Mouse (Mus musculus): ENCODE measurements around the gene Mcm10.

DNA sequence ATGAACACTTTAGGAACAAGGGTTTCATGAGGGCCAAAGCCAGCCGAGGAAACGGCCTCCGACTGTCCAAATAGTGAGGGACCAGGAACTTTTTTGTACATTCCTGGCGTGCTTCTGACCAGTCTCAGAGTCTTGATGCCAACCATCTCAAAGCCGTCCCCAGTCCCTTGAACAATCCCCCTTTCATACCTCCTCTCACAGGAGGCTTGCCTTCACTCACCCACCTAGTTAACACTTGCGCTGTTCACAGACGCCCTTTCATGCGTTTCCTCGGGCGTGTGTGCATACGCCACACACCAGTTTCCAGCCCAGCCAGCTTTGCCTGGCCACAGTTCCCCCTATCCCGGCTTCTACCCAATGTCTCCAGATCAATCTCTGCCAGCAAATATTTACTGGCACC, 54.6 kb downstream of the Mcm10 start:
- no peak for TF ChIP-seq CTCF (IDR thresholded peaks at IDR 0.05; ENCODE audit: low read depth)
- TF ChIP-seq EP300 (IDR thresholded peaks at IDR 0.05; ENCODE audit: low read depth): no peak
